Mouse (Mus musculus): Measurements from ENCODE around the gene Bmper. TPM values are rescaled to one million over a fixed set of nuclear protein-coding genes. Genes with fewer than 3 reads are reported as not detected.

The Bmper gene
- polyA plus RNA-seq, 1 experiment from 2014 or later, result 0.38 TPM

GRCm38 (mm10) chr9:23345093-23345844, 122.4 kb downstream of the Bmper start:
- H3K36me3 ChIP-seq (replicated peaks), result no peaks in the 10 kb centered on the region
- no peak overlapping the region for H3K4me3 ChIP-seq (replicated peaks)
- ATAC-seq (ENCODE audit: insufficient read depth), result no peak
- H3K9ac ChIP-seq, result no peak overlapping the region
- 47% methylated on average over 8 of the region's 8 CpGs for WGBS (ENCODE audit: insufficient replicate concordance)
- no peaks in the 10 kb centered on the region for H3K4me1 ChIP-seq (replicated peaks)
- no peak overlapping the region for H3K4me2 ChIP-seq
- H3K27ac ChIP-seq (replicated peaks), result no peak overlapping the region
- H3K27me3 ChIP-seq, result no peaks in the 10 kb centered on the region
- H3K9me3 ChIP-seq (replicated peaks), result no peaks in the 10 kb centered on the region

GRCm38 (mm10) chr9:23349603-23350002, 126.7 kb downstream of the Bmper start:
- no peak overlapping the region for H3K4me2 ChIP-seq
- H3K27me3 ChIP-seq, result no peaks in the 10 kb centered on the region
- ATAC-seq (ENCODE audit: insufficient read depth), result no peak
- no peaks in the 10 kb centered on the region for H3K36me3 ChIP-seq (replicated peaks)
- no peak overlapping the region for H3K9ac ChIP-seq
- WGBS (ENCODE audit: insufficient replicate concordance), result 63% methylated on average over 5 of the region's 5 CpGs
- H3K9me3 ChIP-seq (replicated peaks), result no peaks in the 10 kb centered on the region
- H3K4me3 ChIP-seq (replicated peaks), result no peak overlapping the region
- H3K4me1 ChIP-seq (replicated peaks), result no peaks in the 10 kb centered on the region
- no peak overlapping the region for H3K27ac ChIP-seq (replicated peaks)

- WGBS (ENCODE audit: insufficient replicate concordance), result 75% methylated on average over 8 of the region's 8 CpGs
- no peak for ATAC-seq (ENCODE audit: insufficient read depth)
- no peak overlapping the region for H3K4me2 ChIP-seq
- no peaks in the 10 kb centered on the region for H3K36me3 ChIP-seq (replicated peaks)
- H3K27ac ChIP-seq (replicated peaks), result no peak overlapping the region
- no peak overlapping the region for H3K9ac ChIP-seq
- H3K27me3 ChIP-seq, result no peaks in the 10 kb centered on the region
- no peak overlapping the region for H3K4me3 ChIP-seq (replicated peaks)
- no peaks in the 10 kb centered on the region for H3K9me3 ChIP-seq (replicated peaks)
- H3K4me1 ChIP-seq (replicated peaks), result no peaks in the 10 kb centered on the region
Measured at GRCm38 (mm10) chr9:23351400-23351799, 128.5 kb downstream of the Bmper start.

- no peak overlapping the region for H3K4me2 ChIP-seq
- H3K36me3 ChIP-seq (replicated peaks), result no peaks in the 10 kb centered on the region
- 62% methylated on average over 2 of the region's 2 CpGs for WGBS (ENCODE audit: insufficient replicate concordance)
- no peak overlapping the region for H3K4me3 ChIP-seq (replicated peaks)
- no peak overlapping the region for H3K9ac ChIP-seq
- no peaks in the 10 kb centered on the region for H3K4me1 ChIP-seq (replicated peaks)
- no peak overlapping the region for H3K27ac ChIP-seq (replicated peaks)
- no peaks in the 10 kb centered on the region for H3K9me3 ChIP-seq (replicated peaks)
- ATAC-seq (ENCODE audit: insufficient read depth), result no peak
- H3K27me3 ChIP-seq, result no peaks in the 10 kb centered on the region
Measured at GRCm38 (mm10) chr9:23352396-23352795, 129.5 kb downstream of the Bmper start.

- Histone ChIP-seq H3K27ac (replicated peaks) (no peak overlapping the region), H3K4me3 (replicated peaks) (no peak overlapping the region), H3K36me3 (replicated peaks) (no peaks in the 10 kb centered on the region), H3K4me1 (replicated peaks) (no peaks in the 10 kb centered on the region), H3K27me3 (no peaks in the 10 kb centered on the region), H3K9ac (no peak overlapping the region), H3K4me2 (no peak overlapping the region), H3K9me3 (replicated peaks) (no peaks in the 10 kb centered on the region)
- ATAC-seq (ENCODE audit: insufficient read depth), result no peak
- WGBS (ENCODE audit: insufficient replicate concordance), result 18% methylated on average over 5 of the region's 5 CpGs
Measured at GRCm38 (mm10) chr9:23354201-23354820, 131.4 kb downstream of the Bmper start.

- Histone ChIP-seq H3K4me2 (no peak overlapping the region), H3K27ac (replicated peaks) (no peak overlapping the region), H3K9ac (no peak overlapping the region), H3K9me3 (replicated peaks) (no peaks in the 10 kb centered on the region), H3K36me3 (replicated peaks) (no peaks in the 10 kb centered on the region), H3K4me3 (replicated peaks) (no peak overlapping the region), H3K4me1 (replicated peaks) (no peaks in the 10 kb centered on the region), H3K27me3 (no peaks in the 10 kb centered on the region)
- no peak for ATAC-seq (ENCODE audit: insufficient read depth)
- WGBS (ENCODE audit: insufficient replicate concordance), result 58% methylated on average over 2 of the region's 2 CpGs
Measured at GRCm38 (mm10) chr9:23358108-23358507, 135.2 kb downstream of the Bmper start.

- no peak overlapping the region for H3K9ac ChIP-seq
- 51% methylated on average over 2 of the region's 2 CpGs for WGBS (ENCODE audit: insufficient replicate concordance)
Measured at GRCm38 (mm10) chr9:23363139-23363538, 140.3 kb downstream of the Bmper start.

GRCm38 (mm10) chr9:23363540-23363939, 140.7 kb downstream of the Bmper start:
- no peak overlapping the region for H3K27ac ChIP-seq (replicated peaks)
- no peaks in the 10 kb centered on the region for H3K27me3 ChIP-seq
- no peak overlapping the region for H3K4me2 ChIP-seq
- no peaks in the 10 kb centered on the region for H3K36me3 ChIP-seq (replicated peaks)
- 65% methylated on average over 7 of the region's 7 CpGs for WGBS (ENCODE audit: insufficient replicate concordance)
- H3K9me3 ChIP-seq (replicated peaks), result no peaks in the 10 kb centered on the region
- H3K4me3 ChIP-seq (replicated peaks), result no peak overlapping the region
- no peak for ATAC-seq (ENCODE audit: insufficient read depth)
- H3K4me1 ChIP-seq (replicated peaks), result no peaks in the 10 kb centered on the region
- H3K9ac ChIP-seq, result no peak overlapping the region

More at GRCm38 (mm10) chr9:23363139-23363538, 140.3 kb downstream of the Bmper start:
- H3K4me2 ChIP-seq, result no peak overlapping the region
- H3K27ac ChIP-seq (replicated peaks), result no peak overlapping the region
- no peaks in the 10 kb centered on the region for H3K9me3 ChIP-seq (replicated peaks)
- no peak overlapping the region for H3K4me3 ChIP-seq (replicated peaks)
- H3K36me3 ChIP-seq (replicated peaks), result no peaks in the 10 kb centered on the region
- H3K4me1 ChIP-seq (replicated peaks), result no peaks in the 10 kb centered on the region
- H3K27me3 ChIP-seq, result no peaks in the 10 kb centered on the region
- no peak for ATAC-seq (ENCODE audit: insufficient read depth)

GRCm38 (mm10) chr9:23364047-23364446, 141.2 kb downstream of the Bmper start:
- WGBS (ENCODE audit: insufficient replicate concordance), result 61% methylated on average over 2 of the region's 2 CpGs
- no peaks in the 10 kb centered on the region for H3K9me3 ChIP-seq (replicated peaks)
- no peaks in the 10 kb centered on the region for H3K27me3 ChIP-seq
- H3K9ac ChIP-seq, result no peak overlapping the region
- H3K4me1 ChIP-seq (replicated peaks), result no peaks in the 10 kb centered on the region
- H3K4me2 ChIP-seq, result no peak overlapping the region
- H3K36me3 ChIP-seq (replicated peaks), result no peaks in the 10 kb centered on the region
- no peak overlapping the region for H3K4me3 ChIP-seq (replicated peaks)
- no peak overlapping the region for H3K27ac ChIP-seq (replicated peaks)
- ATAC-seq (ENCODE audit: insufficient read depth), result no peak

- Histone ChIP-seq H3K27ac (replicated peaks) (no peak overlapping the region), H3K9me3 (replicated peaks) (no peaks in the 10 kb centered on the region), H3K9ac (no peak overlapping the region), H3K4me3 (replicated peaks) (no peak overlapping the region), H3K4me1 (replicated peaks) (no peaks in the 10 kb centered on the region), H3K27me3 (no peaks in the 10 kb centered on the region), H3K36me3 (replicated peaks) (no peaks in the 10 kb centered on the region), H3K4me2 (no peak overlapping the region)
- no peak for ATAC-seq (ENCODE audit: insufficient read depth)
Measured at GRCm38 (mm10) chr9:23368124-23368523, 145.2 kb downstream of the Bmper start.

- Histone ChIP-seq H3K27me3 (no peaks in the 10 kb centered on the region), H3K27ac (replicated peaks) (no peak overlapping the region), H3K4me3 (replicated peaks) (no peak overlapping the region), H3K4me2 (no peak overlapping the region), H3K4me1 (replicated peaks) (no peaks in the 10 kb centered on the region), H3K9ac (no peak overlapping the region), H3K9me3 (replicated peaks) (no peaks in the 10 kb centered on the region), H3K36me3 (replicated peaks) (no peaks in the 10 kb centered on the region)
- ATAC-seq (ENCODE audit: insufficient read depth), result no peak
- 48% methylated on average over 4 of the region's 4 CpGs for WGBS (ENCODE audit: insufficient replicate concordance)
Measured at GRCm38 (mm10) chr9:23374789-23375460, 152.0 kb downstream of the Bmper start.

All from liver, embryonic 15.5 days (tissue).